Mouse (Mus musculus): Measurements from ENCODE around the gene Sec14l3.
A peak's percentile ranks its signal among the peaks of the same experiment; 100 is the strongest.
"Not testable (repeated sequence)": the region's sequence is repeated elsewhere in the genome, so short reads cannot be mapped to it uniquely, and the experiment has no call there.

Gene Sec14l3

DNA sequence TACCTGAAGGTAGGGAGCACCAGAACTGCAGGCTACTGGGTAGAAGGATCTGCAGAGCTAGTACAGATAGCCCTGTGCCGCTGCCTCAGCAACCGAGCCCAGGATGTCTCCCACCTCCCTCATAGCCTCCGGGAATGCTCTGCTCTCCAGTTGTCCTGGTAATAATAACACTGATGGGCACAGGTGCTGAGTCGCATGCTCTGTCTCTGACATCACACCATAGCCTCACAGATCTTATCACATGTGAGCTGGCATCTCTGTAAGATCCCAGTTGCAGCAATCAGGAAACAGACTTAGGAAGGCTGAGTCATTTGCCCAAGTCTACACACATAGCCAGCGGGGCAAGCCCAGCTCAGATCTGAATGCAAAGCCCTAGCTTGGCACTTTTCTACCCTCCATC, 37.2 kb downstream of the Sec14l3 start:
- no peak for DNase-seq (ENCODE audit: low read depth, low spot score)

DNA sequence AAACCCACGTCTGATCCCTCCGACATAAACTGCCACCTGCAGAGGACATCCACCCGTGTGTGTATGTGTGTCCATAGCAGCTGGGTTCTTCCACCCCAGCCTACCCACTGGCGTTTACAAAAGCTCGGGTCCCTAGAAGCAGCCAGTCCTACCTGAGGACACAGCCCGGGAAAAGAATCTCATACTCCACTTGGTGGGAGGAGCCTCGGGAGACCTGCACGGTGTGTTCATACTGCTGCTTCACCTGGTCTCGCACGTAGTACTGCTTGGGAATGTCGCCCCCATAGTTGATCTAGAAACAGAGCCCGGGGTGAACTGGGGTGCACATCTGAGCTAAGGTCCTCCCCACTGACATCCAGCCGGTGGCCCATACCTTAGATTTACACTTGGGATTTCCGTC, 38.9 kb downstream of the Sec14l3 start:
- DNase-seq (ENCODE audit: low read depth, low spot score): no peak

DNA sequence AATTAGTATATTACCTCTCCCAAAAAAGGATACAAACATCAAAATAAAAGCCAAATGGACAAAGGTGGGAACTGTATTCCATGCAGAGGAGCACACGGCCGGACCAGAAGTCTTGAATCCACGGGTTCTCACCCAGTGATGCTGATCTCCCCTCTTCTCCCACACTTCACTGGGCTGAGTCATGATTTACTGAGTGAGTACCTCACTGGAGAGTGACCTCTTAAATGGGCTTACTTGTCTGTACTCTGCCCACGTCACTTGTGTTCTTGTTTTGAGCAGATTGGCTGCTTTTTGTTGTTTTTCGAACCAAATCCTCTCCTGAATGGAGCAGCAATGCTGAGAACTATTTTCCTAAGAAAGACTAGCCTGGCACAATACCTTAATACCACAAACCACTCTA, 40.3 kb downstream of the Sec14l3 start:
- DNase-seq (ENCODE audit: low read depth, low spot score): no peak

DNA sequence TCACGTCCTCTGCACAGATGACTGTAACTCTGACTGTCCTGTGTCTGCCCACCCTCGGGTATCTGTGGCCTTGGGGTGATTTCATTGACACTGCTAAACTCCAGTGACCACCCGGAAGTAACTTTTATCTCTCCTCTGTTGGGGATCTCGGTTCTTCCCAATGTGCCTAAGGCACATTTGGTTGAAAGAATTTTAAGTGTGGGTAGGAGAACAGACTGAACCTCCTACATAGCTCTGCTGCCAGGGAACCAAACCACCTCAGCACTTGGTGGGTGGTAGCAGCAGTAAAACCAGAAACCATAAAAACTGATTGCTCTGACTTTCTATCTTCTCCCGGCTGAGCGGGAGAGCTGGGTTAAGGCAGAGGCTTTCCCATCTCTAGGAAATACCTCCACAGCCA, 40.8 kb downstream of the Sec14l3 start:
- no peak for DNase-seq (ENCODE audit: low read depth, low spot score)

DNA sequence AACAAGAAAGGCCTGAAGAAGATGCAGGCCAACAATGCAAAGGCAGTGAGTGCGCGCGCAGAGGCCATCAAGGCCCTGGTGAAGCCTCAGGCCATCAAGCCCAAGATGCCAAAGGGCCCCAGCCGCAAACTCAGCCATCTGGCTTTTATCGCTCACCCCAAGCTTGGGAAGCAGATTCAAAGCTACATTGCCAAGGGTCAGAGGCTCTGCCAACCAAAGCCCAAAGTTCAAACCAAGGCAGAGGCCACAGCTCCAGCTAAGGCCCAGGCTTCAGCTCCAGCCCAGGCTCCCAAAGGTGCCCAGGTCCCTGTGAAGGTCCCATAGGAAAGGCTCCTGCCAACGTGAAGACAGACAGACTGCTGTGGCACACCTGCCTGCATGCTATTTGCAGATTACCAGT, 43.3 kb downstream of the Sec14l3 start:
- not testable (repeated sequence) for DNase-seq (ENCODE audit: low read depth, low spot score)

DNA sequence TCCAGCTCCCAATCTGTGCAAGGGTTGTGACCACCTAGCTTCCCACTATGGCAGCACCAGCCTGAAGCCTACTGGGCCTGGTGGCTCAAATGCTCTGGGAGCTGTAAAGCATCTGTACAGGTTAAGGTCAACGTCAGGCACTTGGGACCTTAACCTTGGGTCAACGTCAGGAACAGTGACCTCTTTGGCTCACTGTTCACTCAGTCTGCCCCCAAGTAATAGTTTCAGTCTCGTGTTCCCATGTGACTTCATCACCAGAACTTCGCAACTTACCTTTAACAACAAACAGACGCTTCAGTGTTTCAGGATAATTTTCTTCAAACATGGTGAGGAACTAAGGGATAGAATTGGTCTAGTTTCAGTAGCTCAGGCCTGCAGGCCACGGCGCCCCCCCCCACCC, 44.0 kb downstream of the Sec14l3 start:
- DNase-seq (ENCODE audit: low read depth, low spot score): no peak

DNA sequence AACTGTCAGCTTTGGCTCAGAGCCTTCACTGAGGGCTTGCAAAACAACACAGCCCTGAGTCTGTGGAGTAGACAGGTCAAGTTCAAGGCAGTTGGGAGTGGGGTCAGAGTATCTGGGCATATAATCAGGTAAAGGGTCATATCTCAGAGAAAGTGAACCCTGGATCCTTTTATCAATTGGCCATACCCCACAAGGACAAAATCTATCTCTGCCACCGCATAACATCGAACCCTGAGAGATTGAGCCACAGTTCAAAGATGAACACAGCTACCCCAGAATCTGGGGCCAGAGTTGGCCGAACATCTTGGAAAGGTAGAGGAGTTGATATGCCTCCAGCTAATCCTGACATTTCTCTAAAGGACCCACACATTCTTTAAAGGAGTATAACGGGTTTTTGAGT, 47.4 kb downstream of the Sec14l3 start:
- no peak for DNase-seq (ENCODE audit: low read depth, low spot score)

DNA sequence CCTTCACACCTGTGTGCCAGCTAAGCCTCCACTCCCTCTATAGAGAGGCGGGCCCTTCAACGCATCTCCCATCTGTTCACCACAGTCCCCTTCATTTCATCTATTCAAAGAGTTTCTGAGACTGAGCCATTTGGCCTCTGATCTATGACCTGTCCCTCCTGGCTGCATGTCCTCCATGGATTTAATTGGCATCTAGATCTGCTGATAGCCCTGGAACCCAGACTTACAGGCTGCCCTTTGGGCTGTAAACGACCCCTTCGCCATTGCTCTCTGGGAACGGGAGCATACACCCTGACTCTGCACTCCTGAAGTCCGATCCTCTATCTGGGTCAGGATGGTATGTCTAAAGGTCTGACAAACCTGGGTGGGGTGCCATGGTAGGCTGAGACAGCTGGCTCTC, 48.2 kb downstream of the Sec14l3 start:
- DNase-seq (ENCODE audit: low read depth, low spot score): no peak

DNA sequence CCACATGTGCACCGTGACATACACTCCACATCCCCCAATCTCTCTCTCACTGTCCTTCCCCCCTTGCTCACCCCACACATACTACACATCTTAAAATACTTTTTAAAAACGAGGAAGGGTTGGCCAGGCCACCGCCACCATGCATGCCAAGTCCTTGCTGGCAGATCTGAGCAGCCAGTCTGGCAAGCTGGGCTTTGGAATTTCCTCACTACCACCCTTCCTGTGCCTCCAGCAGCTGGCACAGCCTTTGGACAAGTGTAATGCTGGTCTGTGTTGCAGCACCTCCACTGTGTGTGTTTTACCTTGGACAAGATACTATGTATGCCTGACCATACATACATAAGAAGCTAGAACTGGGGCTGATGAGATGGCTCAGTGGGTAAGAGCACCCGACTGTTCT, 48.9 kb downstream of the Sec14l3 start:
- no peak for DNase-seq (ENCODE audit: low read depth, low spot score)

DNA sequence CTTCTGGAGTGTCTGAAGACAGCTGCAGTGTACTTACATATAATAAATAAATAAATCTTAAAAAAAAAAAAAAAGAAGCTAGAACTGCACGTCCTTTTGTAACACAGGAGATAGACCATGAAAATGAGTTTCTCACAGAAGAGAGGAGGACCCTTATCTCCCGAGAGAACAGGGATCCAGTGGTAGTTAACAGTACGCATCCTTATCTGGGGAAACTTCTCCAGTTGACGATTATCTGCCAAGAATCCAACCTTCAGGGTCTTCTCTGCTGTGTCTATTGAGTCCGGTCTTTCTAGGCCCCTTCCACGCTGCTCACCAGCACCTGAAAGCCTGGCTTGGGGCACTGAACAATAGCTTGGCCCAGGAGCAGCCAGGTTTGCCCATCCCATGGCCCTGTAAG, 49.3 kb downstream of the Sec14l3 start:
- DNase-seq (ENCODE audit: low read depth, low spot score): no peak

DNA sequence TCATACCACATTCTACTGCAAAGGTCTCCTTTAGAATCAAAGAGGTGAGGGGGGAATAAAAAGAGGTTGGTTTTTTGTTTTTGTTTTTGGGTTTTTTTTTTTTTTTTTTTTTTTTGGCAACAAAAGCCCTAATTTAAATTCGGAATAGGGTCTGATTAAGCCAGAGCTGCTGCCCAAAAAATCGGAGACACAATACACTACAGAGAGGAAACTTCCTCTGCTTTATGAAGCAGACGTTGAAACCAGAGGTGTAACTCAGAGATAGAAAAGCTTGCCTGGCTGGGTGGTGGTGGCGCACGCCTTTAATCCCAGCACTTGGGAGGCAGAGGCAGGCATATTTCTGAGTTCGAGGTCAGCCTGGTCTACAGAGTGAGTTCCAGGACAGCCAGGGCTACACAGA, 49.9 kb downstream of the Sec14l3 start:
- not testable (repeated sequence) for DNase-seq (ENCODE audit: low read depth, low spot score)

DNA sequence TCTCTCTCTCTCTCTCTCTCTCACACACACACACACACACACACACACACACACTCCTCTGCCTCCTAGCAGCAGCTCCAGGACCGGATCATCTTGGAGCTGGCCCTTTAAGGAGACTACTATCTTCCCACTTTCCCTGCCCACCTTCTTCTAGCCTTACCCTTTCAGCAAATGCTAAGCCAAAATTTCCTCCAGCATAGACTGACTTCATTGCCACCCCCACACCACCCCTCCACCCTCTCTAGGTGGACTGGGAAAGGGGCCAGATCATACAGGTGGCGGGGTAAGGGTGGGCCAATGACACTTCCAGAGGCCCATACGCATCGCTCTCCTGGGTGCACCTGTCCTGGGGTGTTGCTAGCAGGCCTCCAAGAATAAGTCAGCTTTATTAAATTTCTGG, 50.8 kb downstream of the Sec14l3 start:
- DNase-seq (ENCODE audit: low read depth, low spot score): no peak

DNA sequence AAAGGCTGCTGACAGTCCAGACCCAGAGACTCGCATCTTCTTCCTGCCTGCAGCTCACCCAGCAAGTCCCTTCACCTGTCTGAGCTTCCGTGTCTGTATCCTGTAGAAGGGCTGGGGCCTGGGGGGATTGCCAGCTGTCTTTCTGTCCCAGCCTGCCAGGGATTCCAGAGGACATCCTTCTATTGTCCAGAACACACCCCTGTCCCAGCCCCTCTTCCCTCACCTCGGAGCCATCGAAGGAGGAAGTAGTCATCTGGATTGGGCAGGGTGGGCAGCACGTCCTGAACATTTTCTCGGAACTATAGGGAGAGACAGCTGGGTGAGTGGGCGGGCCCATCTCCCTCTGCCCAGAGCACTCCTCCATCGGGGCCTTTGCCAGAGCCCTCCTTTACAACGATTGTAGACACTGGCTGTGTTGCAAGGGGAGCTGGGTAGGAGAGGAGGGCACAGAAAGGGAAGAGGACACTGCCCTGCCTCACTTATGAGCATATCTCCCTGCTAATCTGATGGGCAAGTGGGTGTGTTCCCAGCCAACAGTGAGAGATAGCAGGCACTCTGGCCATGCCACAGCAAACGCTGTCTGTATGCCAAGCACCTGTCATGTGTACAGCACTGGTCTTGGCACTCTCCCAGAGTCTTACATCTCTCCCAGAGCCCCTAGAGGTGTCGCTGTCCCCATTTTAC, 52.0 kb downstream of the Sec14l3 start:
- DNase-seq (ENCODE audit: low read depth, low spot score): no peak

DNA sequence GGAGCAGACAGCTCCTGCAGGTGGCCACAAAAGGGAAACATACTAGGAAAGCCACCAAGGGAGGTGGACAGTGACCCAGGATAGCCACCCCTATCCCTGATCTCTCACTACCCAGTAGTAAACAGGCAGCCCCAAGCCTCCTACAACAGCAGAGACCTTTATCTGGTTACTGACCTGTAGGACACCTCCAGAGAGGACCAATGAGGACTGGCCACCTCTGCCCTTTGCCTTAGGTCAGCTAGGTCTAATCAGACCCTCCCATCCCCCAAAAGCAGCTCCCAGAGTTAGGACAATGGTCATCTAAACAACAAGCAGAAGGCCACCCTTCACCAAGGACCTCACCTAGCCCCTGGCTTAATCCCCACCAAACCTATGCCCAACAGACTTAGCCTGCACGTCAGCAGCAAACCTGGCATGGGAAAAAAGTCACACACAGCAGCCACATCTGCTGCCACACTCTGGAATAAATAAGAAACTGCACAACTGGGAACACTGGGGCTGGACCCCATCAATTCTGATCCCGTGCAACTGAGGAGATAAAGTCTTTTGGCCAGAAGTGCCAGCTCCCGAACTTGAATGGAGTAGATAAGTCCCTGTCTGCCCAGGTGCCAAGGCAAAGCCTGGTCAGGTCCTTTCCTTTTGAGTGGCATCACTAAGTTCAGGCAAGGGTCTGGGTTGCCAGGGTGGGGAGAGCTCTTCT, 52.9 kb downstream of the Sec14l3 start:
- DNase-seq (ENCODE audit: low read depth, low spot score): no peak

DNA sequence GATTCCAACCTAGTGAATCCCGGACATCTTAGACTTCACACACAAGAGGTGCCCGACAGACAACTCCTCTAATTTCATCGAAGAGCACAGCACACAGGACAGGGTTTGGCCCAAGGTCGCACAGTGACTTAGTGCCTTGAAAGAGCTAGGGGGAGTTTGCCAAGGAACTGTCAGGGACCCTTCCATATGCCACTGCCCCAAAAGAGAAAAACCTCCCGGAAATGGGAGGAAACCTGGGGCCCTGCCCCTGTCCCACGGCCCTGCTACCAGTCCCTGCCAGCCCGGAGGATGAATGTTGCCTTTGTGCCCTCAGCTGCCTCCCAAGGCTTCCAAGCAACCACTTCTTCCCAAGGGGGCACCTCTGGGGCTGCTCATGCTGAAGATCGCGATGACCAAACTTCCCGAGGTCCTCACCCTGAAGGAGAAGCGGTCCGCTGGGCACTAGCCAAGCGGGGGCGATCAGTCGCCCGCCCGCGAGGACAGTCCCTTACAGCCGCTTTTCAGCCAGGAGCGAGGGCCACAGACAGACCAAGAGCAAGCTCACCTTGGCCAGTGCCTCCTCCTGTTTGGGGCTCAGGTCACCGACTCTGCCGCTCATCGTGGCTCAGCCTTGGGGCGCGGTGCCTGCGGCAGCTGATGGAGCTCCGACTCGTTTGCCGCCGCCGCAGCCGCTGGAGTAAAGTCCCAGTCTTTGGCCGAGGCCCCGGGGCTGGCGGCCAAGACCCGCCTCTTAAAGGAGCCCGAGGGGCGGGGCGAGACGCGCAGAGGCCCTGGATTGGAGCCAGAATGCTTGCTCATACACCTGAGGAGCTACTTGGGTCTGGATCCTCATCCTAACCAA, 53.7 kb downstream of the Sec14l3 start:
- DNase-seq (ENCODE audit: low read depth, low spot score): peak; percentile 60

DNA sequence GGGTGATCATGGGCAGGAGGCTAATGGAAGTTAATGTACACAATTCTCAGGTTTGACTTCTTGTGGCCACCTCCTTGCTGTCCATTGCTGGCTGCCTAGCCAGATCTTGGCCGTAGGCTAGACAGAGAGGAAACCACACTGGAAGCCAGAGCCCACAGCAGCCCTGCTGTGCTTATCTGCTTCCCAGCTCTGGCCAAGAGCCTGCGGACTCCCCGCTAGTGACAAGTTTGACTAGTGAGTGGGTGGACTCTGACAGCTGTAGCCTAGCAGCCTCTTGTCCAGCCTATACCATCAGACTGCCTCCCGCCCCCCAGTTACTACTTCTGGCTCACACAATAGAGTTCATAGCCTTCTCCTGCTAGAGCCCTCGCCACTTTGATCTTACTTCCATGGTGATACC, 55.0 kb downstream of the Sec14l3 start:
- DNase-seq (ENCODE audit: low read depth, low spot score): no peak

DNA sequence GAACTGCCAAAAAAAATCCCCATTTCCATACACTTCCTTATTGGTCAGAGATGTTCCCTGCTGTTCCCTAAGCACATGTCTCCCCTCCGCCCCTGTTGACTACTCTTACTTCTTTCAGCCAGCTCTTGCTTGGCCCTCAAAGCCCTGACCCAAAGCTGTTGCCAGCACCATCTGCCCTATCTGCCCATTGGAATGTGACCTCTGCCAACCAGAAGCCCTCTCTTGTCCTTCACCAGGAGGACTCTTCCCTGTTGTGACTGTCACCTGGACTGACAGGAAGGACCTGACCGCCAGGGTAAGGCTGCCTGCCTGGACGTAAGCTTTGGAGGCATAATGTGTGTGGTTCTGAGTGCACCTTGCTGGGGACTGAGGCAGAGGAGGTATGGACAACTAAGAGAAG, 57.0 kb downstream of the Sec14l3 start:
- DNase-seq (ENCODE audit: low read depth, low spot score): no peak

DNA sequence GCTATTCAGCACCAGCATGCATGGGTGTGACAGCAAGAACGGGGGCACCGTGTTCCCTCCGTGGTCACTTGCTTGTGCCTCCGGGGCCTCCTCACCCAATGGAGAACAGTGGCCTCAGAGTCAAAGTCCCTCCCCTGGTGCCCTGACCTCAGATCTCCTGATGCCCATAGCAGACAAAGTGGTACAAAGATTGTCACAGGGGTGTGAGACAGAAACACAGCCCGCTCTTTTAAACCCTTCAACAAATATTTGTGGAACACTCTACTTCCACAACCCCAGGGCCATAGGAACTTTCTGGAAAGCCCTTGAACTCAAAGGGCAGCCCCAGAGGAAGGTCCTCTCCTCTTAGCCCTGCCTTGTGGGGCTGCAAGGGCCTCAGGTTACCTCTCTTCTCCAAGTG, 57.6 kb downstream of the Sec14l3 start:
- DNase-seq (ENCODE audit: low read depth, low spot score): no peak

DNA sequence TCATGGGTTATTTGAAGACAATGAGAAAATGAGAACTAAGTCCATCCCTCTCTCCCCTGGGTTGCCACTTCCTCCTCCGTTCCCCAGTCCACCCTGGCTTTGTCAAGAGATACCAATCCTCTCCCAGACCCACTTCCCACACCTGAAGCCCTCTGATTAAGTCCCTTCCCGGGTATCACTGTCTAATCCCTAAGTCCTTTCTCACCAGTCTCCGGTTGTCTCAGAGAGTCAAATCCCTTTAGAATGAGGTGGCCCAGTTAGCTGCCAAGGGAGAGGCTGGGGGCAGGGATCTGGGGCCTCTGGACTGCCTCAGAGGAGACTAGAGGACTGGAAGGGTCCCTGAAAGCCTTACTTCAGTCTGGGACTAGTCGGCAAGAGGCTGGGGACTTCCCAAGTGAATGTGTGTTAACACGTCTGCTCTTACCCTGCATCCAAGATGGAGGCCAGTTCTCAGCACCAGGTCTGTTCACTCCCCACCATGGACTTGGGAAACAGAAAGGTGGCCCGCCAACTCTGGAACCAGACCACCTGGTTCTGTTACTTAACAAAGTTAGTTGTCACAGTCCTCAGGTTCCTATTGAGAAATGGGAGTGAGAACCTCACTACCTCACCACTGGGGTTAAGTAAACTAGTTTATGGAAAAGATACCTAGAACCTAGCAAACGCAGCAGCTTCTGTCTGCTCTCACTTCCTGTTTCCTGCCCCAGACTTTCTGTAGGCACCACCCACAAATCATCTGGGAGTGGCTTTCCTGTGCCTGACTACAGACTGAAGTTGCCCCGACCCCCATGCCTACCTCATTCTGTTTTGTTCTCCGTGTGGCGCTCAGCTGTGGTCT, 58.3 kb downstream of the Sec14l3 start, which contains the start of gene Sec14l2:
Sec14l2 (minus strand) TSS at position 674 of the 838 bp plus-strand sequence.
- no peak for DNase-seq (ENCODE audit: low read depth, low spot score)

DNA sequence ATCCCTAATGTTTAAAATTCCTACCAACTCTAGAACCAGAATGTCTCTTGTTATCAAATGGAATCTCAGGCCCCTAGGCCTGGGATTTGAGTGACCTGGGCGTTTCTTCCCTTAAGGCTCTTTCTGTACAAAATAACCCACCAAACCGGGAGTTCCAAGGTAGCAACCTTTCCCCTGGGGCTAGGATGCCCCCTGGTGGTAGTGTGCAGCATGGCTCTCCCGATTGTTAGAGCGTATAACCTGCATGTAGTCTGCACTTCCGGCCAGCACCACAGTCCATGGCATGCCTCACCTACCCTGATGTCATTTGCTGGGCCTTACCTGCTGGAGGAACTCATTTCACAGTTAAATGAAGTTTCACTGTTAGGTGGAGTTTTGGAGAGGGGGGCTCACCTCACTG, 59.3 kb downstream of the Sec14l3 start:
- peak; percentile 32 for DNase-seq (ENCODE audit: low read depth, low spot score)

DNA sequence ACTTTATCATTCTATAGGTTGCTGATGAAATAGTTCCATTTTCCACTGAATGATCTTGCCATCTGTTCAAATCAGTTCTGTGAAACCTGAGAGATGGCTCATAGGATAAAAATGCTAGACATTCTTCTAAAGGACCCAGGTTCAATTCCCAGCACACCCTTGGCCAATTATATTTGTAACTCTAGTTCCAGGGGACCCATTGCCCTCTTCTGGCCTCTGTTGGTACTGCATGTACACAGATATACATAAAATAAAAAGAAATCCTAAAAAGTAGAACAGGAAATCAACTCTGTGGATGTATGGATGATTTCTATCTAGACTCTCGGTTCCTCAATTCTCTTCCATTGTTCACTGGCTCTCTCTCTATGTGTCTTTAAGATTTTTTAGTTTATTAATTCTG, 62.4 kb downstream of the Sec14l3 start:
- peak; percentile 10 for DNase-seq (ENCODE audit: low read depth, low spot score)
